Mouse (Mus musculus) heart, postnatal 0 days (tissue): ENCODE data around the gene Extl1.

Source experiments
- CTCF ChIP-seq: IDR thresholded peaks from 2 replicates; pipeline ENCODE4 v1.5.1; 2016; ENCODE audit warnings: antibody characterized with exemption, control low read depth, low read depth
- EP300 ChIP-seq: IDR thresholded peaks from 2 replicates; pipeline ENCODE4 v1.6.1; 2016; ENCODE audit warnings: antibody characterized with exemption, low read depth

GRCm38 (mm10) chr4:134328151-134328550 is 55.5 kb downstream of the Extl1 start:
- TF ChIP-seq CTCF (no peak), EP300 (no peak)
